Mouse (Mus musculus): Measurements from ENCODE around the gene Mgat4e.
"Not testable (repeated sequence)": the region's sequence is repeated elsewhere in the genome, so short reads cannot be mapped to it uniquely, and the experiment has no call there.

Gene Mgat4e

DNA sequence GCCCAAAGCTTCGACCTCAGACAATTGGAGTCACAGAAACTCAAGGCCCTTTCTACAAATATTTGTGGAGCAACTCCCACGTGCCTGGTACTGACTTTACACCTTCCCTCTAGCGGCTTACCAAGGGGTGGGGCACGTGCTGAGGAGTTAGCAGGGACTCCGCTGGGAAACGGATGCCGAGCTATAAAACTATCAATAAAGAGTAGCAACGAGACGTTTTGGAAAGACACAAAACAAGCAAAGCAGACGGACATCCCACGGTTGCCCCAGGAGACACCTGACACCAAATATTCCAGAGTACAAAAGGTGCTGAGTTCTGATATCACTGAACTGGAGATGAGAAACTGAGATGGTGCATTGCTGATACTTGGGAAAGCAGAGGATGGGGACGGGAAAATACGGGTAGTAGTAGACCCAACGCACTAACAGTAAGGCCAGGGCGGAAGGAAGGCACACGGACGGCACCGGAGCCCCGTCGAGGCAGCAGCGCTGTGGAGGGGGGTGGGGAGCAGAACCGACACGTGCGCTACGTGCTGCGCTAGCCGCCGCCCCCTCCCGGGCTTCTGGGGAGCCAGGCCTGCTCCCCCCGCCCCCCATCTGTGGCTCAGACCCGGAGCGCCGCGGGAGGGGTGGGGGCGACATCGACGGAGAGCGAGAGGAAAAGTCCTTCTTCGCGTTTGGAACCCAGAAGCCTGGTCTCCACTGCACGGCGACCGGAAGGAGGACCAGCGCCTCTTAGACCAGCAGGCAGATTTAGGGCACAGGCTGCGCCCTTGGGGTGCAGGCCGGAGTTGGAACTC lies 6.6 kb upstream of the Mgat4e start:
- DNase-seq = peak; percentile 37 to 69

DNA sequence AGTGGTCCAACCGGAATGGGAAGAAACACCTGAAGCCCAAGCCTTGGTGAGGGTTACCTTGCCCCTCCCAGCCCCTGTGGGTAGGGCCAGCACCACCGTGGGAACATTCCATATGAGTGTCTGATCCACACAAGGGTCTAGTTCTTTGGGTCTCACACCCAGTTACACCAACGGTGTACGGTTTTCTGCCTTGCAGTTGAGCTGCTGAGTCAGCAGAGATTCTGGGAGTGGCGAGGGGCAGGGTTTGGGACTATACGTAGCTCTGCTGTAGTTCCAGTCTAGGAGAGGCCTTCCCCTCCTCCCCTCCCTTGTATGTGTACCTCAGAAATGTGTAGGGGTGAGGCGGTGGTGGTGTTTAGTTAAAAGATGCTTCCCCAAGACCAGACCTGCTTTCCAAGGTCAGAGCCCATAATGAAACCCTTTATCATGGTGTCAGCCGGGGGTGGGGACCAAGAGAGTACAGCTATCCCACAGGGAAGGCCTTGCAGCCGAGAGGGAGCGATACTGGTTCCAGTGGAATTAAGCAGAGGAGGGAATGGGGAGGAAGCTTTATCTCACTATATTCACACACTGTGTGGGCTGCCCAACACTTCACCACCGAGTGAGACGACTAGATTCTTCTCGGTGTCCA lies 5.9 kb upstream of the Mgat4e start:
- DNase-seq = peak in 1 of 2 experiments; percentile 40

DNA sequence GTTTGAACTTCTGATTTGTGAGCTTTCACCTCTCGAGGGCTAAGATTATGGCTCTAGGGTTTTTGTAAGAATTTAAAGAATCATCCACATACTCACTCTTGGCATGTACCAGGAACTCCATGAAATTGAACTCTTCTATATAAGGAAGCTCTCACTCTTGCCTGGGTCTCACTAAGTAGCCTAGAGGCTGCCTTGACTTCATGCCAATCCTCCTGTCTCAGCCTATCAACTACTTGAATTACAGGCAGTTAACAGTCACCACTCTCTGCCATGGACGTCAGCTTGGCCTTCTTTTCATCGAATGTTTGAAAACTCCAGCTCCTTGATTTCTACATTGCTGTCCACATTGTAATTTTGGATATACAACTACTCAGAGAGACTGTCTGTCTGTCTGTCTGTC lies 2.9 kb upstream of the Mgat4e start:
- no peak for DNase-seq

DNA sequence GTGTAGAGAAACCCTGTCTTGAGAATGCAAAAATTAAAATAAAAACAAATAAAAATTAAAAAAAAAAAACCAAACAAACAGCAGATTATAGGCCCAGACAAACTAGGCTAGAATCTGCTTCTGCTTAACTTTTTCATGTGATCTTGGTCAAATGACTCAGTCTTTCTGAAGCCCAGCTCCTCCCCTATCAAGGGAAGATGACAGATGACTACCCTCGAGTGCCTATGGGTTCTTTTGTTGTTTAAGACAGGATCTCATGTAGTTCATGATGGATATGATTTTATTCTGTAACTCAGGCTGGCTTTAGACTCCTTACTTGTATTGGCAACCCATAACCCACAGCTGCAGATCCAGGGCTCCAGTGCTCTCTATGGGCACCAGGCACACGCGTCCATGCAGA lies 2.4 kb upstream of the Mgat4e start:
- DNase-seq = no peak

DNA sequence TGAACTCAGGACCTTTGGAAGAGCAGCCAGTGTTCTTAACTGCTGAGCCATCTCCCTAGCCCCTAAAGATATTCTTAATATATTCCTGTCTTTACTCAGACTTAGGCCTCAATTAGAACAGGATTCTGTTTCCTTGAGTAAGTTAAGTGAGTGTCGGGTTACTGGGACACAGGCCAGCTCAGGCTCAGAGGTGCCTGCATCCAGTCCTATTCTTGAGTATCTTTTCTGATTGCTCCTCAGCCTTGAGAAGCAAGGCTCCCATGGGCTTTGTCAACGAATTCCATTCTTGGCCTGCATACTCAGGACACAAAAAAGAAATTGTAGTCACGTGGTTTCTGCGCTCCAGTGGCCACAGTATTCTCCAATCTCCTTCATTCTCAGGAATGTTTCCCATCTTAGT lies 1.3 kb downstream of the Mgat4e start:
- DNase-seq = no peak

DNA sequence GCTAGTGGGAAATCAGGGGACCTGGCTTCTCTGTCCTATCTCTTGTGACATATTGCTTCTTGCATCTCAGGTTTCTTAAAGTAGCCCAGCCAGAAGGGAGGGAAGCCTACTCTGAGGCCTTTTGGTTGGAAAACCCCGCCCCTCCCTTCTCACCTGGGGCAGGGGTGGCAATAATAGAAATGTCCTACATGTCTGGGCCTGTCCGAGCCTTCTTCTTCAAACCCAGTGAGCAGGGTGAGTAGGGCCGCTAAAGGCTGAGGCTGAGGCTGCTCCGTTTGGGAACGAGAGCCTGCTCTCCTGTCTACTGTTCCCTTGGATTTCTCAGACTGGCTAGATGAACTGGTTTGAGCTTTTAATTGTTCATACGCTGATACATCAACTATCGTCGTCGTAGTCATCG lies 8.9 kb downstream of the Mgat4e start:
- no peak for DNase-seq

DNA sequence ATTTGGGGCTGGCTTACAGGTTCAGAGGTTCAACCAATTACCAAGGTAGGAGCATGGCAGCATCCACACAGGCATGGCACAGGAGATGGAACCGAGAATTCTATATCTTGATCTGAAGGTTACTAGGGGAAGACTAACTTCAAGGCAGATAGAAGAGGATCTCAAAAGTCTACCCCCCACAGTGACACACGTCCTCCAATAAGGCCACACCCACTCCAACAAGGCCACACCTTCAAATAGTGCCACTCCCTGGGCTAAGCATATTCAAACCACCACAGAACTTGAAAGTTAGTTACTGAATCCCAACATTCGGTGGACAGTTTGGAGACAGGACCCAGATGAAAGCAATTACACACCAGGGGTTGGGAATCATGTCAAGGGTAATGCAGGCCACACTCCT lies 14.0 kb downstream of the Mgat4e start:
- DNase-seq = no peak

DNA sequence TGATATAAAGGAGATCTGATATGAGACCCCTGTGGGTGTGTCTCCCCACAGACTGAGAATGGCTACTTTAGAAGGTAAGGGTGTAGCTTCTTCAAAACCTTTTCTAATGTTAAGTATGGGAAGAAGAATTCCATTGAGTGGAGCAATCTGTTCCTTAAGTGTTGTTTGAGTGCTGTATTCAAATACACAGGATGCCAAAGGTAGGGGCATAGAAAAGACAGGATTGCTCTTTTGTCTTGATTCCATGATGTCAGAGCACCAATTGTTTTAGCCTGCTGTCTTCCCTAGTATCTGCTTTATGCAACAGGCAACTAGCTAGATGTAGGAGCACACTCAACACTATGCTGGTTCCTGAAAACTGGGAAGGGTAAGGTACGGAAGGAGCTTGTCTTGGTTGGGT lies 14.4 kb downstream of the Mgat4e start:
- DNase-seq = no peak

DNA sequence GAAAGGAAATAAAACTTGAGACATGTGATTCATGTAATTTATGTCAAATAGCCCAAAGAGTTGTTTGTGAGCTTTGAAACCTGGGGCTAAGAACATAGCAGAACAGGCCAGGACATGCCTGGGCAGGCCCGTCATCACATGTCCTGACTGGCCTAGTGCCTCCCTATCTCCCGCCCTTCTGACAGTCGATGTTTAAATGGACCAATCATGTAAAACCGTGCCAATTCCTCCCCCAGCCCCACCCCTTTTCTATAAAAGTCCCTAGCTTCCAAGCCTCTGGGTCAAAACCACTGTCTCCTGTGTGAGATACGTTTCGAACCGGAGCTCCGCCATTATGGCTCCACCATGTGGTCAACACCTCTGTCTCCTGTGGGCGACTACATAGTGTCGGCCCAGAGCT lies 15.8 kb downstream of the Mgat4e start:
- DNase-seq = not testable (repeated sequence)

DNA sequence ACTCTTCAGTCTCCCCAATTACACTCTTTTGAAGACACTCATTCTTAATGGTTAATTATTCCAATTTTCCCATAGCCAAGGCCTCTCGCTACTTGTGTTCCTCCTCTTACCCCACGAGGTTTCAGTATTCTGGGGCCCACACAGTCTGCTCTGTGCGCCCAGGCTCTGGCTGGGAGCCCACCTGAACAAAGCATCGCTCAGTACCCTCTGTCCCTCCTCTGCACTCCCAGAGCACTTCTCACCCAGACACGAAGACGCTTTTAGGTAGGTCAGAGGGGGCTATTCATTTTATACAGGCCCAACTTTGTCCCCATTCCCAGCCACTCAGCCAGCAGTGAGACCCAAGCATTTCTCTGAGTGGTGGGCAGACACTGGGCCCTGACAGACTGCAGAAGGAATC lies 18.9 kb downstream of the Mgat4e start:
- no peak for DNase-seq

DNA sequence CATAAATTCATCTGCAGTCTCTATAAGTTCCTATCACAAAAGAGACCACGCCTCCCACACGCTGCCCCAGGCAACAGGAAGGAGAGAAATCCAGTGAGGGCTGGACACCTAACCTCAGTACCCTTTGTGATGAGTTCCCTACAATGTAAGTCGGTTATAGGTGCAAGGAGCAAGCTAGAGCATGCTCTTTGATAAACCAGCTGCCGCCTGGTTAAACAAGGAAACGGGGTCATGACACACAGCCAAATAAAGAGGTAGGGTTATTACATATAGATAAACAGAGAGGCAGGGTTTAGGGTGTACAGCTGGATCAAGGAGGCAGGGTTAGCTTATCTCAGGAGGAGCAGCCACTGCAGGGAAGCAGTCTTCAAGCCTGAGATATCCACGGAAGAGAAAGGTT lies 22.7 kb downstream of the Mgat4e start:
- DNase-seq = no peak

DNA sequence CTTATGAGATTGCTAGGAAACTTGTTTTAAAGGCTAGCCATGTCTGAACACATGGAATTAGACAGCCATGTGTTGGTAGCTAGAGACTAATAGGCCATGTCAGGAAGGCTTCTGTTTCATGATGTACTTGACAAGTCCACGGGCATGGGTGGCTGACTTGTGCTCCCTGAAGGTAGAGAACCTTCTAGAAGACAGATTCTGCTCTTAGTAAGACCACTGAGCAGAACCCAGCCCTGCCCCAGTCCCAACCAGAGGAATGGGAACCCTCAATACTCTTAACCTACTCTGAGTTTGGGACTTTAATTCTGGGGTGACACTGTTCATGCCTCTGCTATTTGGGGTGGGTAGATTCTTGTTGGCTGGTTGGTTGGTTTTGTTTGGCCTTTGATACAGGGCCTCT lies 24.5 kb downstream of the Mgat4e start:
- DNase-seq = no peak

DNA sequence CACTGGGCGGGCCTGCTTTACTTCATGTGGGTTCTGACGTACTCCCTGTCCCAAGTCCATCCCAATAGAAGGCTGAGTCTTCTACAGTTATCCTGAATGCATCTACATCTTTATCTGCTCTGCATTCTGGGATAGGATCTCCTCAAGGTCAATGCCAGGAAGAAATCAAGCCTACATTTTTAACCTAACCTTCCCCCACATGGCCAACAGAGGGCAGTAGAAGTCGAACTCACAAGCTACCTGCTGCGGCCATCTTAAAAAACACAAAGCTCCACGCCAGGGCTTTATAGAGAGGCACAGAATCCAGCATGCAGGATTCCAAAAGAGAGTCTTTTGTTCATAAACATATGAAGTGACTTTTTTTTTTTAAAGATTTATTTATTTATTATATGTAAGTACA lies 25.1 kb downstream of the Mgat4e start:
- peak in 1 of 2 experiments; percentile 10 for DNase-seq

DNA sequence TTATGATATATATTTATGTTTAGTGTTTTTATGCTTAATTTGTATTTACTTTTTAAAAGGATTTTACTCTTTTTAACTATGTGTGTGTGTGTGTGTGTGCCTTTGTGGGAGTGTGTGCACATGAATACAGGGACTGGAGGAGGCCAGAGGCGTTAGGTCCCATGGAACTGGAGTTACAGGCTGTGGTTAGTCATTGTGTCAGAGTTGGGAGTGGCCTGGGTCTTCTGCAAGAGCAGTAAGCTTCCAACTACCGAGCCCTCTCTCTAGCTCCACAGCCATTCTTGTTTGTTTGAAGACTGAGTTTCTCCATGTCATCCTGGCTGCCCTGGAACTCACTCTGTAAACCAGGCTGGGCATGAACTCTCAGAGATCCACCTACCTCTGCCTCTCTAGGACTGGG lies 27.2 kb downstream of the Mgat4e start:
- DNase-seq = no peak

DNA sequence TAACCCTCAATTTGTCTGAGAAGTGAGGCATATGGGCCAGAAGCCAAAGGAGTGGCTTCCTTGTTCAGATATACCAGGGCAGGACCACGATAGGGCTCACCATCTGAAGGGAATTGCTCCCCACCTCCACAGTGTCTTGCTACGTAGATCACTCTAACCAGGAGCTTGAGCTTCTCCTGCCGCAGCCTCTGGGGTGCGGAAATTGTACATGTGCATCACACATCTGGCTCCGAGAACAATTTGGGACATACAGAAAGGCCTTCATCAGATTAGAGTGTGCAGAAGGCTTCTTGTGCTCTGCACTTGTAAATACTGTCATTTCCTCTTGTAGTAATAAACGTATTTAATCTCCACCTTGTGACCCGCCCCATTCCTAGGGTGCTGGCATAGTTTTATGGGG lies 28.3 kb downstream of the Mgat4e start:
- DNase-seq = no peak

DNA sequence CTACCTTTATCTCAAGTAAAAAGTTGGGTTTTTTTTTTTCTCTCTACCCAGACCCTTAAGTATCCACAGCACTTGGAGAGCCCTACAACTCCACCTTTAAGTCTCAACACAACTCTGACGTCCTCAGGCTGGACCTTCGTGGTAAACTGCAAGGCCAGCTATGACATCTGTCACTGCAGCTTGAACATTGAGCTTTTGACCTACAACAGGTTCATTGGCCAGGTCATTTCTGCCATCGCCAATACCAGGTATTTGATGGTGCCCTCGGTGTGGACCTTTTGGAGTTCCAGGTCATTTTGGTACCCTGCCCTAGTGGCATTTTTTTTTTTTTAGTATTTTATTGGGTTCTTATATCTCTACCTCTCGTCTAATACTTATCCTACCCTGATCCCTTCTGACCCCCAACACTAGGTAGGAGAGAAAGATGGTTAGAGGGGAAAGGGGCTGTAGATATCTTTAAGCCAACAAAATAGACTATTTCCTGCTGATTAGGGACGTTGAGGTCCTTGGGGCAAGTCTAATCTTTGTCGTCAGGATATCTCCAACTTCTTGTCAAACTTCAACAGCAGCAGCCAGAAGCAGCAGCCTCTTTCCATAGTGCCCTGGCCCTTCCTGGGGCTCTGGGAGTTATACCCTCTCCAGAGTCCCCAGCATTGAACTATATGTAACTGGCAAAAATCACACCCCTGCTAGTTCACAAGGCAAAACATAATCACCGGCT lies 29.3 kb downstream of the Mgat4e start:
- DNase-seq = no peak

DNA sequence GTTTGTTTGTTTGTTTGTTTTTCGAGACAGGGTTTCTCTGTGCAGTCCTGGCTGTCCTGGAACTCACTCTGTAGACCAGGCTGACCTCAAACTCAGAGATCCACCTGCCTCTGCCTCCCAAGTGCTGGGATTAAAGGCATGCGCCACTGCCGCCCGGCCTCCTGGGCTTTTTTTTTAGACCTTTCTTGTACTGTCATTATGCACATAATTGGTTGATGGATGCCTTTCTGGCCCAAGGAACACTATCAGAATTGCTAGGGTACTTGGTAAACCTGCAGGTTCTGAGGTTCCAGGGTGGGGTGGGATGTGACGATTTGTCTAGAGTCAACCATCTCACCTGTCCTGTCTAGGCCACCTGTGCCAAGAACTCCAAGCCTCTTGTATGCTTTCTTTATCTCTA lies 30.3 kb downstream of the Mgat4e start:
- not testable (repeated sequence) for DNase-seq

DNA sequence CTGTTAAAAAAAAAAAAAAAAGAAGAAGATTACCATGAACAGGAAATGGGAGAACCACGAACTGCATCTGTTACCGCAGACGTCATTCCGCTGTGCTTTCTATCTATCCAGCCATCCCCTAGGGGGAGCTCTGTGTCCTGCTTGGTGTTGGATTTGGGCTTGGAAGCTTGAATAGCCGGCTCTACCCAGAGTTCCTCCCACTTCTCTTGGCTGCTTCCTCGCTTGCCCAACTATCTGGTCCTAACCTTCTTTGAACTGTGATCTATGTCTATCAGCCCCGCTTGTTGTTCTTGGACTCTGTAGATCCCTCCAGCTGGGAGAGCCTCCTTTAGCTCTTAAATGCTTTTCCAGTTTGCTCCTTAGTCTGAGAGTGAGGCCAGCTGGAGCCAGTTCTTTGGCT lies 30.8 kb downstream of the Mgat4e start:
- DNase-seq = peak; percentile 89 to 94

DNA sequence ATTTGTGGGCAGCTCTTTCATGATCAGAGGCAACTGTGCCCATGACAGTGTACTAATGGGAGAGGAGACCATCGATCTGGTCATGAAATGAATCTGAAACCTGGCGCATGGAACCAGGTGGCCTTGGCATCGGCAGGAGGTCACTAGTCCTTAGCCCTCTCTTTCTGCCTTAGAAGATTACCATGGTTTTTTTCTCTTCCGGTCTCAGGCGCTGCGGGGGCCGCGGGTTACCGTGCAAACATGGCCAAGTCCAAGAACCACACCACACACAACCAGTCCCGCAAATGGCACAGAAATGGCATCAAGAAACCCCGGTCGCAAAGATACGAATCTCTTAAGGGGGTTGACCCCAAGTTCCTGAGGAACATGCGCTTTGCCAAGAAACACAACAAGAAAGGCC lies 31.6 kb downstream of the Mgat4e start:
- not testable (repeated sequence) for DNase-seq

DNA sequence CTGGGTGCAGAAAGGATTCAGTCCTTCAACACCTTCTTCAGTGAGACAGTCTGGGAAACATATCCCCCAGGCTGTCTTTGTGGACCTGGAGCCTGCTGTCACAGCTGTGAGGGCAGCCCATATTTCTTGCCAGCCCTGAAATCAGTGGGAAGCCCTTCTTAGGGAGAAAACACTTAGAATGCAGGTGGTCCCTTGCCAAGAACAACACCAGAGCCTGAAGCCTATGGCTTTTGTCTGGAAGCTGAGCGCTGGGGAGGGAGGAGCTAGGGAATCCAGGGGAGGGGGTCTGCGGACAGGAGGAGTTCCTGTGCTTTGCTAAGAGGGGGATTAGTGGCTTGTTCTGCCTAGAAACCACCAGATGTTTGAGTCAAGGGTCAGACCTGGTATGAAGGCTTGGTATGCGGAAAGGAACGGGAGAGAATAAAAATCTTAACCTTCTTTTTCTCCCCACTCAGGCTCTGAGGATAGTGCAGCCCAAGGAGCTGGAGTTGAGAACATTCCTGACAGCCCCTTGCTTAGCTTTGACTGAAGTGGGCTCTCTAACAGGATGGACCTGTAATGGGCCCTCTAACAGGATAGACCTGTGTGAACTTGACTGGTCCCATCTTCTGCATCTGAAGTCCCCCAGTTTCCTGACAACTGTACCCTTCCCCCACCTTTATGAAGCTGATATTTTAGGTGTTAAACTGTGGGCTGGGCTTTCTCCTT lies 32.8 kb downstream of the Mgat4e start:
- peak in 1 of 2 experiments; percentile 22 for DNase-seq

DNA sequence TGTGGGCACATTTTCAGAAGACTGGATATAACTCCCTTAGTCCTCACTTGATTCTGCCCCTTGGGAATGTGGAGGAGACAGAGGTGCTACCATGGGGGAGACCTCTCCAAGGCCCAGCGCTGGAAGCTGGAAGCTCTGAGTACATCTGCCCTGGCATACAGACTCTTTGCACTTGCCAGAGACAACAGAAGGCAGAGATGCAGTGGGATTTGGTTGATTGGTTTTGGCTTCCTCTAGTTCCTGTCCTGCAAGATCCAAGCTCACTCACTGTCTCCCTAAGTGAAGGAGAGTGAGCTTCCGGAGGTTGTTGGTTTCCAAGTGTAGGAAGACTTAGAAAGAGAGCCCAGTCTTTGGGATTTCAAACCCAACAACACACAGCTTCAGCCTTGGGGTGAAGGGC lies 33.6 kb downstream of the Mgat4e start:
- no peak for DNase-seq

DNA sequence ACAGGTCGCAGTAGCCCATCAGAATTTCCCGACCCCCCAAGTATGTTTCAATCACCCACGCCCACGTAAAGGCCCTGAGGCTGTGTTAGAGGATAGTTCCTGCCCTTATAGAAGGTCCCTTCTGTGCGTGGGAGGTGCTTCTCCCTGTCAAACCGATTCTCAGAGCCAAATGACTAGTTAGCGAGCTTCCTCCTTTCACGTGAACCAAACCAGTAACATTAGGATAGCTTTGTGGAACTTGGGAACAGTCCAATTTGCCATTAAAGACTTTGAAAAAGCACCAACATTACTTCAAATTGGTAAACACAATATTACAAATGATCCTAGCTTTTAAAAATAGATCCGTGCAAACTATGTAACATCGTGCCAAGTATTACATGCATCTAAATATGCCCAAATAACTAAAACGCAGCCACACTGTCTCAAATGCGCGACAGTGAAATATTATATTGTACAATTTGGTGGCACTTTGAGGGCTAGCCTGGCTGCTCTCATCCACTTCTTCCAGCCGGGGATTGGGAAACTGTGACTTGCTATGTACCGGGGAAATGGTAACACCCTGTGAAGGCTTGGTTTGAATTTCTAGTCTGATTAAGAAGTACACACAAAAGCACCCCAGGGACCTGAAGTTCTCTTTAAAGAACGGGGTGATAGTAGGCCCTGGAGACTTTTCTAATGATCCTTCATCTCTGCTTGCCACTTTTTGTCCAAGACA lies 35.4 kb downstream of the Mgat4e start:
- DNase-seq = no peak

All from kidney, postnatal 25 days (tissue).